Mouse (Mus musculus): ENCODE data around the gene Atg10. TPM values are rescaled to one million over a fixed set of nuclear protein-coding genes. Genes with fewer than 3 reads are reported as not detected.
"Not testable (repeated sequence)": the region's sequence is repeated elsewhere in the genome, so short reads cannot be mapped to it uniquely, and the experiment has no call there.

Gene Atg10
- polyA plus RNA-seq, 1 experiment from 2014 or later: 15.9 TPM

- ATAC-seq (ENCODE audit: low FRiP score): no peak
Observed at GRCm38 (mm10) chr13:90925191-90925590, 298.6 kb downstream of the Atg10 start.

GRCm38 (mm10) chr13:90924072-90924471 lies 299.7 kb downstream of the Atg10 start:
- 56% methylated on average over 9 of the region's 9 CpGs for WGBS
- peak overlapping the region; percentile 94 for H3K9ac ChIP-seq (replicated peaks)

More at GRCm38 (mm10) chr13:90925191-90925590, 298.6 kb downstream of the Atg10 start:
- H3K4me2 ChIP-seq: no peak overlapping the region
- no peak overlapping the region for H3K27ac ChIP-seq (replicated peaks)
- no peaks in the 10 kb centered on the region for H3K27me3 ChIP-seq (replicated peaks)
- peaks cover 35% of the 10 kb centered on the region for H3K36me3 ChIP-seq
- no peak overlapping the region for H3K4me3 ChIP-seq (replicated peaks)
- H3K9ac ChIP-seq (replicated peaks): no peak overlapping the region
- 93% methylated on average over 5 of the region's 5 CpGs for WGBS
- peaks cover 7% of the 10 kb centered on the region for H3K4me1 ChIP-seq
- H3K9me3 ChIP-seq (replicated peaks): no peaks in the 10 kb centered on the region

DNA sequence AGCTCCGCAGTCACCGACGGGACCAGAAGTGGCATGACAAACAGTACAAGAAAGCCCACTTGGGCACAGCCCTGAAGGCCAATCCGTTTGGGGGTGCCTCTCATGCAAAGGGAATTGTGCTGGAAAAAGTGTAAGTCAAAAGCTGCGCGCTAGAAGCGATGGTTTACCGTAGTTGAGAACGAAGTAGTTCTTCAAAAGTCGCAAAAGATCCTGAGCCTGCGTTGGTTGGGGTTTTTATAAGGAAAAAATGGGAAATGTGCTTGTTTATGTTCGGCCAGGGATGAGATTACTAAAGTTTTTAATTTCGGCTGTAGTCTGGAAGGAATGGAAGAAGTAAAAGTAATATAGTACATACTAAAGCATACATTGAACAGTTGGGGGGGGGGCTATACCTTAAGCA lies 300.2 kb downstream of the Atg10 start:
- Histone ChIP-seq H3K9ac (replicated peaks) (peak overlapping the region; percentile 94), H3K4me2 (peak overlapping the region; percentile 75), H3K4me3 (replicated peaks) (peak overlapping the region; percentile 87), H3K36me3 (peaks cover 32% of the 10 kb centered on the region)
- H3K27ac ChIP-seq (replicated peaks); H3K27me3 ChIP-seq (replicated peaks); ATAC-seq (ENCODE audit: low FRiP score); H3K9me3 ChIP-seq (replicated peaks); H3K4me1 ChIP-seq: not testable (repeated sequence)
- WGBS: 1% methylated on average over 13 of the region's 13 CpGs

More at GRCm38 (mm10) chr13:90924072-90924471, 299.7 kb downstream of the Atg10 start:
- H3K27ac ChIP-seq (replicated peaks): no peak overlapping the region
- H3K27me3 ChIP-seq (replicated peaks): no peaks in the 10 kb centered on the region
- H3K36me3 ChIP-seq: peaks cover 35% of the 10 kb centered on the region
- H3K4me3 ChIP-seq (replicated peaks): peak overlapping the region; percentile 87
- no peak for ATAC-seq (ENCODE audit: low FRiP score)
- peak overlapping the region; percentile 75 for H3K4me2 ChIP-seq
- H3K9me3 ChIP-seq (replicated peaks): no peaks in the 10 kb centered on the region
- peaks cover 7% of the 10 kb centered on the region for H3K4me1 ChIP-seq

GRCm38 (mm10) chr13:90922751-90923612 lies 300.8 kb downstream of the Atg10 start, which contains the start of gene Rps23:
Gene Rps23, plus strand, starts transcription at chr13:90922958.
- H3K4me3 ChIP-seq (replicated peaks): peak within 1 kb of the TSS; percentile 87
- H3K9ac ChIP-seq (replicated peaks): peak within 1 kb of the TSS; percentile 94
- peaks cover 7% of the 10 kb centered on the region for H3K4me1 ChIP-seq
- ATAC-seq (ENCODE audit: low FRiP score): peak; percentile 98
- peak within 1 kb of the TSS; percentile 84 for H3K27ac ChIP-seq (replicated peaks)
- no peaks in the 10 kb centered on the region for H3K9me3 ChIP-seq (replicated peaks)
- H3K27me3 ChIP-seq (replicated peaks): no peaks in the 10 kb centered on the region
- under 1% methylated on average over 57 of the region's 57 CpGs for WGBS
- H3K36me3 ChIP-seq: peaks cover 30% of the 10 kb centered on the region
- H3K4me2 ChIP-seq: peak within 1 kb of the TSS; percentile 75

- 94% methylated on average over 4 of the region's 4 CpGs for WGBS
- Histone ChIP-seq H3K4me1 (peaks cover 12% of the 10 kb centered on the region), H3K9me3 (replicated peaks) (no peaks in the 10 kb centered on the region)
Observed at GRCm38 (mm10) chr13:90914721-90915120, 309.0 kb downstream of the Atg10 start.

DNA sequence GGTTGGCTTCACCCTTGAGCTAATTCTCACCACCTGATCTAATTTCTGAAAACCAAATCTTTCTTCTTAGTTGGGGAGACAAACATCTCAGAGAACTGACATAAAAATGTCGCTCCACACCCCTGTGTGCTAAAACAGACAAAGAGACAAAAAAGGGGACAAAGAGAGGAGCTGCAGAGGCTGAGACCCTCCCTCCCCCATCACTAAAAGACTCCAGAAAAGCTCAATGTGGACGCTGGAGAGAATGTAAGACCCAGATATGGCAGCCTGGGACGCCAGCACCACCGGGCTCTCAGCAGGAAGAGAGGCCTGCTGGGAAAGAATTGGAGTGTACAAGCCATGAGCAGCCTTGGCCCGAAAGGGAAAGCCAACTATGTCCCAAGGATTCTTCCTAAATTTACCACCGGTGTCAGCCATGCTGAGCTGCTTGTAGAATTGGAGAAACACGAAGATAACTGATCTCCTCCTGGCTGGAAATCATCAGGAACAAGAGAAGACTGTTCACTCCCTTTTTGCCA lies 310.0 kb downstream of the Atg10 start:
- WGBS: 33% methylated on average over 7 of the region's 7 CpGs
- H3K4me3 ChIP-seq (replicated peaks): no peak overlapping the region
- H3K9me3 ChIP-seq (replicated peaks): no peaks in the 10 kb centered on the region
- peak overlapping the region; percentile 63 for H3K27ac ChIP-seq (replicated peaks)
- peak; percentile 38 for ATAC-seq (ENCODE audit: low FRiP score)
- H3K9ac ChIP-seq (replicated peaks): no peak overlapping the region
- no peaks in the 10 kb centered on the region for H3K36me3 ChIP-seq
- no peaks in the 10 kb centered on the region for H3K27me3 ChIP-seq (replicated peaks)
- H3K4me1 ChIP-seq: peaks cover 12% of the 10 kb centered on the region
- H3K4me2 ChIP-seq: no peak overlapping the region

More at GRCm38 (mm10) chr13:90914721-90915120, 309.0 kb downstream of the Atg10 start:
- Histone ChIP-seq H3K36me3 (no peaks in the 10 kb centered on the region), H3K4me2 (no peak overlapping the region), H3K27me3 (replicated peaks) (no peaks in the 10 kb centered on the region), H3K27ac (replicated peaks) (no peak overlapping the region), H3K4me3 (replicated peaks) (no peak overlapping the region), H3K9ac (replicated peaks) (no peak overlapping the region)
- ATAC-seq (ENCODE audit: low FRiP score): no peak

DNA sequence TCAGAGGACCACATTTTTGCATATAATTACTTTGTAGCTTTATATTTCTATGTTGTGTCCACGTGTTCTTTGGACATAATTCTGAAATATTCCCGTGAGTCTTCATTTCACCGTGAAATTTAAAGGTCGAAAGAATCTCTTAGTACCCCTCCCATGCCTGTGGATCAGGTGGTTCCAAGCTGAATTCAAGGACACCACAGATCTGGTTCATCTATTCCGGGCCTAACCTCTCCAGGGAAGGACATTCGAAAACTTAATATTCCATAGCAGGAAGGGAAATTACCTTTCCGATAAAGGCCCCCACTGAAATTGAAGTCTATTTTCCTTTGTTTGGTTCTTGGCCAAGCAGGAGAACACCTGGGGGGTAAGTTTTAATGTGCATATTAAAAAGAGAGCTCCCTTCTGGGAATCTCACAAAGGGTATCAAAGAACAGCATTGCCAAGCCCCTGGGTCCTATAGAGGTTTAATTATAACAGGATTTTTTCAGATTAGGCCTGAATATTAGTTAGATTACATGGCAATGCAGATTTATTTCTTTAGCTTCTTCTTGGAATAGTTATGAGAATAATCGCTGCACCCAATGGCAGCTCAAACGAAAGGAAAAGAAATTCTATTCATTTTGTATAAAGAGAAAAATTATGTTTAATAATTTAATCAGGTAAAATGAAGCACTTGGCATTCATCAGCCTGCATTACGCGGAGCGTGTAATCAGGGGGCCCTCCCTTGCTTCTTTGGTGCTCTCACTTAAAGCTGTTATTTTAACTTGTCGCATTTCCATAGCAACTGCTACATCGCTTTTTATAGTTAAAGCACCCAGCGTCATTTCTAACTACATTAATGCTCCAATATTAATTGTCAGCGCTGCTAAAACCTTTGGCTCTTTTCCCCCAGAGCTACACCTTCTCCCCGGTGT lies 310.8 kb downstream of the Atg10 start:
- peak overlapping the region; percentile 63 for H3K27ac ChIP-seq (replicated peaks)
- H3K36me3 ChIP-seq: no peaks in the 10 kb centered on the region
- no peak overlapping the region for H3K9ac ChIP-seq (replicated peaks)
- H3K27me3 ChIP-seq (replicated peaks): no peaks in the 10 kb centered on the region
- H3K4me1 ChIP-seq: peaks cover 12% of the 10 kb centered on the region
- peak; percentile 77 for ATAC-seq (ENCODE audit: low FRiP score)
- H3K4me2 ChIP-seq: no peak overlapping the region
- no peak overlapping the region for H3K4me3 ChIP-seq (replicated peaks)
- 48% methylated on average over 17 of the region's 17 CpGs for WGBS
- H3K9me3 ChIP-seq (replicated peaks): no peaks in the 10 kb centered on the region

DNA sequence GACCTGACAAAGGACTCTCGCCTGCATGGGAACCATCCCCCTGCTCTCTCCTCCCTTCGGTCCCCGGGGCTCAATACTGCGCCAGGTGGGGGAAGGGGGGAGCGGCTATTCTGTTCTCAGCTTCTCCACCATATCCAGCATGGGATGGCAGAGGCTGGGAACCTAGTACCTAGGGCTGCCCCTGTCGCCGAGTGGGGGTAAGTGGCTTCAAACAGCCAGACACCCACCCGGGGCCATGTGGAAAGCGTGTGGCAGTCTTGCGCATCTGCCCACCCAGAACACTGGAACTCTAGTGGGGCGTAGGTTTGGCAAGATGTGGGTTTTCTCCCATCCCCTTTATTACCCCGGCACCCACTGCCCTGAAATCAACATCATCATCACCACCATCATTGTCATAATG lies 316.4 kb downstream of the Atg10 start:
- H3K4me1 ChIP-seq: no peaks in the 10 kb centered on the region
- no peaks in the 10 kb centered on the region for H3K36me3 ChIP-seq
- H3K4me3 ChIP-seq (replicated peaks): no peak overlapping the region
- H3K9me3 ChIP-seq (replicated peaks): no peaks in the 10 kb centered on the region
- no peak for ATAC-seq (ENCODE audit: low FRiP score)
- H3K27ac ChIP-seq (replicated peaks): no peak overlapping the region
- WGBS: 89% methylated on average over 12 of the region's 12 CpGs
- no peak overlapping the region for H3K4me2 ChIP-seq
- H3K27me3 ChIP-seq (replicated peaks): no peaks in the 10 kb centered on the region
- no peak overlapping the region for H3K9ac ChIP-seq (replicated peaks)

- no peak within 1 kb of the TSS for H3K4me2 ChIP-seq
- WGBS: 73% methylated on average over 5 of the region's 5 CpGs
Observed at GRCm38 (mm10) chr13:90905176-90905575, 318.6 kb downstream of the Atg10 start, which contains the start of gene Atp6ap1l. Gene Atp6ap1l, minus strand, starts transcription at chr13:90905355.

GRCm38 (mm10) chr13:90896821-90897220 lies 326.9 kb downstream of the Atg10 start:
- Histone ChIP-seq H3K27ac (replicated peaks) (no peak overlapping the region), H3K4me3 (replicated peaks) (no peak overlapping the region), H3K9ac (replicated peaks) (no peak overlapping the region), H3K9me3 (replicated peaks) (no peaks in the 10 kb centered on the region), H3K4me2 (no peak overlapping the region), H3K27me3 (replicated peaks) (no peaks in the 10 kb centered on the region), H3K36me3 (no peaks in the 10 kb centered on the region), H3K4me1 (no peaks in the 10 kb centered on the region)
- ATAC-seq (ENCODE audit: low FRiP score): no peak
- 87% methylated on average over 12 of the region's 12 CpGs for WGBS

More at GRCm38 (mm10) chr13:90905176-90905575, 318.6 kb downstream of the Atg10 start, which contains the start of gene Atp6ap1l:
- H3K4me3 ChIP-seq (replicated peaks): no peak within 1 kb of the TSS
- no peaks in the 10 kb centered on the region for H3K9me3 ChIP-seq (replicated peaks)
- no peaks in the 10 kb centered on the region for H3K27me3 ChIP-seq (replicated peaks)
- H3K27ac ChIP-seq (replicated peaks): no peak within 1 kb of the TSS
- H3K4me1 ChIP-seq: no peaks in the 10 kb centered on the region
- ATAC-seq (ENCODE audit: low FRiP score): no peak
- no peaks in the 10 kb centered on the region for H3K36me3 ChIP-seq
- no peak within 1 kb of the TSS for H3K9ac ChIP-seq (replicated peaks)

DNA sequence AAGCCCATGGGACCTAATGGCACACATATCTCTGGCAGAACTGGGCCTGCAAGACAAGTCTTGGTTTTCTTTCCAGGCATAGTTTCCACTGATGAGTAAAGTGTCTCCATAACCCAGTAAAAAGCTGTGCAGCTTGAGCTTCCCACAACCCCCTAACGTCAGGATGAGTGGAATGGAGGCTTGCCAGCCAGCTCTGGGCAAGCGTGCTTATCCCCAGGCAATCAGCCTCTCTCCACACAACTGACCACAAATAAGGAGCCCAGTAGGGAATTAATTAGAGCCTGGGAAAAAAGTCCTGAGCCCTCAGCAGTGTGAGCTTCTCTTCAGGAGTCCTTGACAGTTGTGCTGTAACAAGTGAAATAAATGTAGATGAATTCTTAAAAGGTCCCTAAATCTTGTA lies 327.7 kb downstream of the Atg10 start:
- no peak overlapping the region for H3K4me2 ChIP-seq
- H3K9me3 ChIP-seq (replicated peaks): no peaks in the 10 kb centered on the region
- no peaks in the 10 kb centered on the region for H3K27me3 ChIP-seq (replicated peaks)
- WGBS: 43% methylated on average over 2 of the region's 2 CpGs
- no peaks in the 10 kb centered on the region for H3K36me3 ChIP-seq
- H3K4me3 ChIP-seq (replicated peaks): no peak overlapping the region
- no peak overlapping the region for H3K9ac ChIP-seq (replicated peaks)
- H3K4me1 ChIP-seq: no peaks in the 10 kb centered on the region
- no peak for ATAC-seq (ENCODE audit: low FRiP score)
- H3K27ac ChIP-seq (replicated peaks): no peak overlapping the region

All from neural tube, embryonic 15.5 days (tissue).